Mouse (Mus musculus): ENCODE measurements around the gene Plekhh2.

GRCm38 (mm10) chr17:84573940-84574339, 62.2 kb downstream of the Plekhh2 start:
- no peak for TF ChIP-seq CTCF (conservative IDR thresholded peaks at IDR 0.05; ENCODE audit: low read length)
- TF ChIP-seq POU5F1 (IDR thresholded peaks at IDR 0.05; ENCODE audit: borderline replicate concordance, low read length), result no peak
